Mouse (Mus musculus) stomach, embryonic 15.5 days (tissue): ENCODE measurements around the gene Nlrp10. TPM values are rescaled to one million over a fixed set of nuclear protein-coding genes. Genes with fewer than 3 reads are reported as not detected.
A peak's percentile ranks its signal among the peaks of the same experiment; 100 is the strongest.

Experiments used
- ATAC-seq: fragments of 200-750 bp; cut with Nextera tagmentation; 2 replicates; pipeline ENCODE4 v1.8.0; 2017; ENCODE audit warnings: low read depth, moderate number of reproducible peaks, moderate TSS enrichment; ENCODE audit not compliant: insufficient read depth, low FRiP score
- H3K27ac ChIP-seq: fragments of 300-500 bp; sonication (generic); 2 replicates; pipeline ENCODE4 v1.5.1; 2015; ENCODE audit warnings: mild to moderate bottlenecking, inconsistent platforms
- H3K27me3 ChIP-seq: fragments of 300-500 bp; sonication (generic); replicated peaks from 2 replicates; pipeline ENCODE4 v1.6.1; 2015; ENCODE audit warnings: inconsistent platforms
- H3K36me3 ChIP-seq: fragments of 300-500 bp; sonication (generic); 2 replicates; pipeline ENCODE4 v1.6.1; 2015; ENCODE audit warnings: inconsistent platforms
- H3K4me1 ChIP-seq: fragments of 300-500 bp; sonication (generic); 2 replicates; pipeline ENCODE4 v1.6.1; 2015; ENCODE audit warnings: inconsistent platforms
- H3K4me2 ChIP-seq: fragments of 300-500 bp; sonication (generic); 2 replicates; pipeline ENCODE4 v1.6.1; 2015; ENCODE audit warnings: mild to moderate bottlenecking, inconsistent platforms
- H3K4me3 ChIP-seq: fragments of 300-500 bp; sonication (generic); replicated peaks from 2 replicates; pipeline ENCODE4 v1.5.1; 2015; ENCODE audit warnings: inconsistent platforms
- H3K9ac ChIP-seq: fragments of 300-500 bp; sonication (generic); 2 replicates; pipeline ENCODE4 v1.6.1; 2015; ENCODE audit warnings: inconsistent platforms
- H3K9me3 ChIP-seq: fragments of 300-500 bp; sonication (generic); 2 replicates; pipeline ENCODE4 v1.6.1; 2016; ENCODE audit warnings: inconsistent platforms
- WGBS: fragments of 180-500 bp; shearing (Covaris S2); methylation state at CpG from one replicate; pipeline ENCODE4 v1.1.7; 2015; 5-methylcytosine and 5-hydroxymethylcytosine counted together
- polyA plus RNA-seq: library from polyadenylated mRNA; unstranded; fragments of >200 nt; fragmentation: Nextera tagmentation; extraction: Ambion mirVana; gene quantifications from 2 replicates; pipeline ENCODE4 v1.2.1, GENCODE M21; 2015

Nlrp10 gene
- polyA plus RNA-seq, 1 experiment from 2014 or later: 0.23 TPM

DNA sequence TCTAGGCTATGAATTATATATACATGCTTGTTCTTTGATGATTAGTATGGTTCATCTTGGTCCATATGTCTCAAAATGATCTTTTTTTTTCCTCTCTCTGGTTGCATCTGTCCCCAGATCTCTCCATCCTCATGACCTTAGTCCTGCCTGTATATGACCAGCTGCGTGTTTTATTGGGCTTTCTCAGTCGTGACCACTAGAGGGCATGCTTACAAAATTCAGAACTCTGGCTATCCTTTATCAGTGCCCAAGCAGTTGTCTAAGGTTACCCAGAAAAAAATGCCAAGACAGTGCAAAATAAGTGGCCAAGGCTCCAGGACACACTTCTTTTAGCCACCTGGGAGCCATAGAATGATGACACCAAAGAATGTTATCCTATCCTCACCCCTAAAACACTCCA, 14.0 kb upstream of the Nlrp10 start:
- Histone ChIP-seq H3K27me3 (peaks cover under 1% of the 10 kb centered on the region; the same call in 1 of the 2 replicates), H3K4me1 (no peaks in the 10 kb centered on the region), H3K27ac (no peak overlapping the region), H3K4me2 (no peak overlapping the region), H3K36me3 (peaks cover 44% of the 10 kb centered on the region), H3K9me3 (no peaks in the 10 kb centered on the region), H3K9ac (no peak overlapping the region), H3K4me3 (no peak overlapping the region)
- ATAC-seq: no peak
- WGBS: 13% methylated on average over 2 of the region's 2 CpGs

DNA sequence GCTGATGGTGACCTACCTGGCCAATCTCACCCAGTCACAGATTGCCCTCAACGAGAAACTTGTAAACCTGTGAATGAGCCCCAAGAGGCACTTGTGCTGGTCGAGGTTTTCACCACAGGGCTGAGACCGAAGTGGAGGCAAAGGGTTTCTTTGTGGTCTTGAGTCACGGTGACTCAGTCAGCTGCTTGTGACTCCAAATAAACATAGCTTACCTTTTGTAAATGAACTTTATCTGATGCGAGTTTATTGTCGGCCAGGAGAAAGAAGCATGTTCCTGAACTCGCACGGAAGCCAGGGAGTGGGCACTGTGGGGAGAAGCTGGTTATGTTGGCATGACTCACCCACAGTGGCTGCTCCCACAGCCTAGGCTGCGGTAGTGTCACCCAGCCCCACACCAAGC, 11.5 kb upstream of the Nlrp10 start:
- Histone ChIP-seq H3K27ac (no peak overlapping the region), H3K4me1 (no peaks in the 10 kb centered on the region), H3K9me3 (no peaks in the 10 kb centered on the region), H3K4me2 (no peak overlapping the region), H3K27me3 (no peaks in the 10 kb centered on the region), H3K4me3 (no peak overlapping the region), H3K9ac (no peak overlapping the region), H3K36me3 (peaks cover 56% of the 10 kb centered on the region)
- ATAC-seq: no peak
- WGBS: 84% methylated on average over 9 of the region's 9 CpGs

DNA sequence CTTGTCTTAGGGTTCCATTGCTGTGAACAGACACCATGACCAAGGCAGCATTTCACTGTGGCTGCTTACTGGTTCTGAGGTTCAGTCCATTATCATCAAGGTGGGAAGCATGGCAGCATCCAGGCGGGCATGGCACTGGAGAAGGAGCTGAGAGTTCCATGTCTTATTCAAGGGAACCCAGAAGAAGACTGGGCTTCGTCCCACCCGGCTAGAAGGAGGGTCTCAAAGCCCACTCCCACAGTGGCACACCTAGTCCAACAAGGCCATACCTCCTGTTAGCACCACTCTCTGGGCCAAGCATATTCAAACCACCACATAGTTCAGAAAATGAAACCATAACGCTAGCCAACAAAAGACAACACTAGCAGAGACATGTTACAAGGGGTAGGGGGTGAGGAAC, 6.6 kb upstream of the Nlrp10 start:
- Histone ChIP-seq H3K4me3 (no peak overlapping the region), H3K27me3 (no peaks in the 10 kb centered on the region), H3K9me3 (no peaks in the 10 kb centered on the region), H3K27ac (no peak overlapping the region), H3K4me1 (peaks cover 8% of the 10 kb centered on the region), H3K4me2 (no peak overlapping the region), H3K36me3 (peaks cover 37% of the 10 kb centered on the region), H3K9ac (no peak overlapping the region)
- WGBS: 95% methylated on average over 4 of the region's 4 CpGs
- no peak for ATAC-seq

DNA sequence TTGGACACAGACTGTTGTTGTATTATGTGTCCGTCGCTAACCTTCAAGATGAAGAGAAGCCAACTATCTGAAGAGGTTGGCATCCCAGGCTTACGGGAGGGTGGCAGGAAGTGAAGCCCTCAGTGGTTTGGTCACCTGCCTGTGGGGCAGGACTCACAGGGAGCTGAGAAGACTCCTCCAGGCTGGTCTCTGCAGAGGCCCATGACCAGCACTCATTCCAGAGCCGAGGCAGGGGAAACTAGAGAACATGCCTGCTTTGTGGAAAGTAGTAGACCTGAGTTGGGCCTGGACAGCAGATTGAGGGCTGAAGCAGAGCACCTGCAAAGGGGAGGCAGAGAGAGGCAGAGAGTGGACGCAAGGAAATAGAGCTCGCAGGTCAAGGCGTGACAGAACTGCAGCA, 5.4 kb upstream of the Nlrp10 start:
- Histone ChIP-seq H3K36me3 (peaks cover 27% of the 10 kb centered on the region), H3K27me3 (no peaks in the 10 kb centered on the region), H3K4me2 (peak overlapping the region; percentile 78), H3K27ac (no peak overlapping the region), H3K4me3 (peak overlapping the region; percentile 99), H3K9ac (0 out of 2 replicates have a peak overlapping the region, but pooled peaks have one; percentile 96), H3K9me3 (no peaks in the 10 kb centered on the region), H3K4me1 (peaks cover 8% of the 10 kb centered on the region)
- WGBS: 84% methylated on average over 7 of the region's 7 CpGs
- ATAC-seq: no peak

DNA sequence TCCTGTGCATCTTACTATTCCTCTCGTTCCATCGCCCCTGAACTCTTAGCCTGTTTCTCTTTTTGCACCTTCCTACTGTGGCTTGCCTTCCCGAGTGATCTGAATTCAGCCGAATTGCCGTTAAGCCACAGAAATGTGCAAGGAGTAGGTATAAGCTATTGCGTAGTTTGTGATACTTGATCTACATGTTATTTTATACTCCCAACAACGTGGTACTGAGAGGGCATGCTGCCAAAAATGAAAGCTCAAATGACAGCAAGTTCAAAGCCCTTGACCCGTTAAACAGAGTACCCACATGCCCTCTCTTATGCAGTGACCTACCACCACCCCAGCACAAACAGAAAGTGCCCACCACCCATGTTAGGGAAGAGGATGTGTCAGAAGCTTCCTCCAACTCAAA, 4.9 kb upstream of the Nlrp10 start:
- Histone ChIP-seq H3K4me1 (peaks cover 8% of the 10 kb centered on the region), H3K36me3 (peaks cover 21% of the 10 kb centered on the region), H3K4me3 (peak overlapping the region; percentile 99), H3K27me3 (no peaks in the 10 kb centered on the region), H3K9ac (peak overlapping the region; percentile 96), H3K27ac (no peak overlapping the region; the same call in 1 of the 2 replicates), H3K4me2 (peak overlapping the region; percentile 78), H3K9me3 (no peaks in the 10 kb centered on the region)
- WGBS: 3% methylated on average over 8 of the region's 8 CpGs
- no peak for ATAC-seq

DNA sequence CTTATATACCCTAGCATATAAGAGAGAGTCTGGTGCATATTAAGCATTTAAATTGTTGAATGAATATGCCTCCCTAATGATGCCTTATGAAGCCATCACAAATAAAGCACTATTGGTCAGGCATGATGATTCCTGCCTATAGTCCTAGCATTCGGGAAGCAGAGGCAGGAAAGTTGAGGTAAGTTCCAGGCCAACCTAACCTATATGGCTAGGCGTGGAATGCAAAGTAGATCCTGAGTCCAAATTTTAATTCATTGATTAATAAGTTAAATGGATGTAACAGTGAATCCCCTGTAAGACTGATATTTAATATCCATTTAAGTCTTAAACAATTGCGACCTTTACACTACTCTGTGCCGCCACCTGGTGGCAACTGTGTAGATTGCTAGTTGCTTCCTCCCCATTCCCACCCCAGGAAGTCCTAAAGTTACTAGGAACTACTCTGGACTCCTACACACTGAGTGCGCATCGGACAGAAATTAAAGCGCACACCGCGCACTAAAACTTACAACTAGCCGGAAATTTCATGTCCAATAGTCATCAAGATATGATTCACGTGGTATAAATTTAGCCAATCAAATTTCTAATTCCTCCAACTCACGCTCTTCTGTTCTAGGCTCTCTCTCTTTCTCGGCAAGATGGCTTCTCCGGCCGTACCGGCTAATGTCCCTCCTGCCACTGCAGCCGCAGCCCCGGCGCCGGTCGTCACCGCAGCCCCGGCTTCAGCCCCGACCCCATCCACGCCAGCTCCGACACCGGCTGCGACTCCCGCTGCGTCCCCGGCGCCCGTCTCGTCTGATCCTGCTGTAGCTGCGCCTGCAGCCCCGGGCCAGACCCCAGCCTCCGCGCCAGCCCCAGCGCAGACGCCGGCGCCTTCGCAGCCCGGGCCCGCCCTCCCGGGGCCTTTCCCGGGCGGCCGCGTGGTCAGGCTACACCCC, 4.1 kb upstream of the Nlrp10 start, which contains the start of gene Eif3f:
Eif3f (plus strand) TSS at position 624 of the 938 bp plus-strand sequence.
- WGBS: 2% methylated on average over 50 of the region's 50 CpGs
- Histone ChIP-seq H3K4me2 (peak within 1 kb of the TSS; percentile 78), H3K9me3 (no peaks in the 10 kb centered on the region), H3K27ac (peak within 1 kb of the TSS; percentile 84), H3K9ac (peak within 1 kb of the TSS; percentile 96), H3K27me3 (no peaks in the 10 kb centered on the region), H3K4me1 (peaks cover 8% of the 10 kb centered on the region), H3K36me3 (peaks cover 13% of the 10 kb centered on the region), H3K4me3 (peak within 1 kb of the TSS; percentile 99)
- ATAC-seq: peak; percentile 98

DNA sequence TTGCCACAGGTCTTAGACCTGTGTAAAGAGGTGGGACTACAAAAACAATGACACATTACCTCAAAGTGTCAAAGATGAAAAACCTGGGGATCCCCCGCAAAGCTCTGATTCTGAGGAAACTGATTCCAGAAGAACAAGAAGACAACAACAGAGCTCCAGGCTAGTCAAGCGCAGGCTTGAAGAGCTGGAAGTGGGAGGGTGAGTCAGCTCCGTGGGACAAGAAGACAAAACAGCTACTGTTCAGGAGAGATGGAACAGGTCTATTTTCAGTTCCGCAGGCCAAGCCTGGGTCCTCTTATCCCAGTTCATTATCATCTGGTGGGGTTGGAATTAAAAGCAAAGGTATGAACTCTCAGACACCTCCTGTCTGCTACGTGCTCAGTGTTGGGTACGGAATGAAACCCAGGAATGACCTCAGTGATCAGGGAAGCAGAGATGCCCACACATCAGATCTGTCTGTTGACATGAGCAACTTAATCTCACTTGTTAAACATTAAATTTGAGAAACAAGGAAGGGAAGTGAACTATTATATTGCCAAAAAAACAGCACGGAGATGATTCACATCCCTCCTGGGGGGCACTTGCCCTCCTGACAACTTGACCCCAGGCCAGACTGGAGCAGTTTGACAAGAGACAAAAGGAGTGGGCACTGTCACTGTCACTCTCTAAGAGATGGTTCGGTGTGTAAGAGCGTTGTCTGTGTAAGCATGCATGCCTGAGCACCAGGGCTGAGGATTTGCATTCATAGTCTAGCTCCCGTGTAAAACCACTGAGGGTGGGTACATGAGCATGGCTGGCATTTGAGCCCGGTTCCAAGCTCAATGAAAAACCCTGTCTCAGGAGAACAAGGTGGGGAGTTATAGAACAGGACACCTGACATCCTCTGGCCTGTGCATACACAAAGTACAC, 1.4 kb downstream of the Nlrp10 start:
- Histone ChIP-seq H3K4me3 (no peak overlapping the region), H3K36me3 (no peaks in the 10 kb centered on the region), H3K27ac (no peak overlapping the region), H3K4me1 (no peaks in the 10 kb centered on the region), H3K4me2 (no peak overlapping the region), H3K9me3 (no peaks in the 10 kb centered on the region), H3K27me3 (no peaks in the 10 kb centered on the region), H3K9ac (no peak overlapping the region)
- WGBS: 74% methylated on average over 11 of the region's 11 CpGs
- no peak for ATAC-seq

DNA sequence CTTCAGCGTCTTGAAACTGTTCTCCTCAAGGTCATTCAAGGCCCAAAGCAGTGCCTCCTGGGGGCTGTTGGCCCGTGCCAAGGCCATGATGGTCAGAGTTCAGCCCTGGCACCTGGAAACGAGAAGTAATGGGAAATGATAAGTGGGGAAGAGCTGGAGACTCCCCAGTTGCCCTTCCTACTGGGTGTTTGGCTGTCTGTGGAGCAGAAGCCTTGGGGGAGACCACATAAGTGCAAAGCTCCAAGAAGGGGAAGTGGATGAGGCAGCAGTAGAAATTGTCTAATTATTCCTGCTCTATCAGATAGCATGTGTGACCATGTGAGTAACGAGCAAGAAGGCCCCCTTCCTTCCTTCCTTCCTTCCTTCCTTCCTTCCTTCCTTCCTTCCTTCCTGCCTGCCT, 2.9 kb downstream of the Nlrp10 start:
- no peaks in the 10 kb centered on the region for H3K36me3 ChIP-seq
- H3K27ac ChIP-seq: no peak overlapping the region
- H3K4me1 ChIP-seq: no peaks in the 10 kb centered on the region
- H3K9ac ChIP-seq: no peak overlapping the region
- H3K27me3 ChIP-seq: no peaks in the 10 kb centered on the region
- no peak for ATAC-seq
- 75% methylated on average over 4 of the region's 4 CpGs for WGBS
- no peak overlapping the region for H3K4me3 ChIP-seq
- no peak overlapping the region for H3K4me2 ChIP-seq
- no peaks in the 10 kb centered on the region for H3K9me3 ChIP-seq

DNA sequence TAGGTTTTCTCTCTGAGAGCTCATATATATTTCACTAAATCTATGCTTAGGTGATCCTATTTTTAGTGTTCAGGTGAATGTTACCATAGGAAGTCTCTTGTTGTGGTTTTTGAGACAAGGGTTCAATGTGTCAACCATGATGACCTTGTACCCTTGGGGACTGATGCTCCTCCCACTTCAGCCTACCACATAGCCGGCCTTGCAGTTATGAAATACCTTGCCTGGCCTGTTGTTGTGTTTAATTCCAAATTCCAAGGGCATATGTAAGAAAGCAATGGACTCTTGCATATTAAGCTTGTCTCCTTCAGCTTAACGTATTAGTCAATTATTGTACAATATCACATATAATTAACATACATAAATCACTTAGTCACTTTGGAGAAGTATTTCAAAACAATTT, 26.0 kb downstream of the Nlrp10 start:
- Histone ChIP-seq H3K27ac (no peak overlapping the region), H3K4me1 (no peaks in the 10 kb centered on the region), H3K9me3 (no peaks in the 10 kb centered on the region), H3K9ac (no peak overlapping the region), H3K27me3 (no peaks in the 10 kb centered on the region), H3K36me3 (no peaks in the 10 kb centered on the region), H3K4me2 (no peak overlapping the region), H3K4me3 (no peak overlapping the region)
- no peak for ATAC-seq
- WGBS: 68% methylated on average over 2 of the region's 2 CpGs

DNA sequence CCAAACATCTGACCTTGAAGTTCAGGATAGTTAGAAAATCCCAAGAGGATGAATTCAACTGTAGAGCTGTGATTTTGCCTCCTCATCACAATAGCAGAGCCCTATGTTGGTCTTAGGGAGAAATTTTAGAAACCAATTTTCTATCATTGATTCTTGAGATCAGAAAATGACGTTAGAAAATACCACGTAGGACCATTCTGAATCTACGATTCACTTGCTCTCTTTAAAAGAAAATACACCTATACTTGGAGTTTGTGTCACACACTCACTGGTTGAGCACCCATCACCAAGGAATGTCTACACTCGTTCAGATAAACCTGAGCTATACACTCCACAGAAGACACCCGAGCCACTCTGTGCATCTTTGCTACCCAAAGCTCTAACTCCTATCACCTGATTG, 35.7 kb downstream of the Nlrp10 start, which contains the start of gene Olfr519:
Olfr519 (minus strand) TSS at position 101 of the 400 bp plus-strand sequence.
- Histone ChIP-seq H3K4me3 (no peak within 1 kb of the TSS), H3K9ac (no peak within 1 kb of the TSS), H3K4me2 (no peak within 1 kb of the TSS), H3K9me3 (no peaks in the 10 kb centered on the region), H3K27ac (no peak within 1 kb of the TSS), H3K36me3 (no peaks in the 10 kb centered on the region), H3K27me3 (no peaks in the 10 kb centered on the region), H3K4me1 (no peaks in the 10 kb centered on the region)
- ATAC-seq: no peak
- WGBS: 84% methylated on average over 5 of the region's 5 CpGs

DNA sequence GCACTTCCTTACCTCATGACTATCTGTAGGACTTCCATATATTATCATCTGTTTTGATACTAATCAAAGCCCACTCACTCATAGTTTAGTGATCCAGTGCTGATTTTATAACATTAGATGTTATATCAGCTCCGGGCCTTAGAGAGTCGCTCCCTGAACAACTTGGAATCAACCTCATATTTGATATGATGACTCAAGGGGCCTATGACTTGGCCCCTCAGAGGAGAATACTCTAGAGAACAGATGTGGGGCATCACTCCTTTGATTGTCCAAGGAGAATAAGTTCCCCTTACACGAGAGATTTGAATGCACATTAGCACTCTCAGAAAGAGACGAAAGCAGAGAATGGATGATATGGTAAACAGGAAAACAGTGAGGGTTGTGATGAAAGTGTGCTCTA, 45.1 kb downstream of the Nlrp10 start, which contains the start of gene Olfr518:
Olfr518 (minus strand) TSS at position 101 of the 400 bp plus-strand sequence.
- ATAC-seq: no peak
- H3K4me2 ChIP-seq: no peak within 1 kb of the TSS
- no peaks in the 10 kb centered on the region for H3K4me1 ChIP-seq
- no peak within 1 kb of the TSS for H3K4me3 ChIP-seq
- no peak within 1 kb of the TSS for H3K27ac ChIP-seq
- no peaks in the 10 kb centered on the region for H3K9me3 ChIP-seq
- no peaks in the 10 kb centered on the region for H3K36me3 ChIP-seq
- H3K9ac ChIP-seq: no peak within 1 kb of the TSS
- 73% methylated on average over 4 of the region's 4 CpGs for WGBS
- no peaks in the 10 kb centered on the region for H3K27me3 ChIP-seq
